Mouse (Mus musculus): ENCODE data around the gene Cib1. TPM values are rescaled to one million over a fixed set of nuclear protein-coding genes. Genes with fewer than 3 reads are reported as not detected.

The Cib1 gene
- polyA plus RNA-seq, 1 experiment from 2014 or later: 53.7 TPM

GRCm38 (mm10) chr7:80184551-80184950 is 48.1 kb downstream of the Cib1 start:
- no peaks in the 10 kb centered on the region for H3K9me3 ChIP-seq (replicated peaks; ENCODE audit: control insufficient read depth, low read length)
- no peak overlapping the region for H3K9ac ChIP-seq (replicated peaks; ENCODE audit: low read length)
- no peaks in the 10 kb centered on the region for H3K36me3 ChIP-seq (replicated peaks; ENCODE audit: control insufficient read depth, insufficient read depth, low read depth, low read length)
- DNase-seq (ENCODE audit: low spot score): no peak
- 79% methylated on average over 4 of the region's 4 CpGs for WGBS
- ATAC-seq (replicated peaks; ENCODE audit: insufficient number of reproducible peaks, low FRiP score, low TSS enrichment, low read depth): no peak
- H3K27me3 ChIP-seq (ENCODE audit: control insufficient read depth, insufficient read depth, low read length): no peaks in the 10 kb centered on the region
- H3K27ac ChIP-seq (replicated peaks; ENCODE audit: low read depth, low read length): no peak overlapping the region
- no peak overlapping the region for H3K4me2 ChIP-seq (ENCODE audit: low read depth, low read length)
- H3K4me1 ChIP-seq (ENCODE audit: control insufficient read depth, insufficient read depth, low read length): no peaks in the 10 kb centered on the region
- no peak overlapping the region for H3K4me3 ChIP-seq (ENCODE audit: low read depth, low read length)

DNA sequence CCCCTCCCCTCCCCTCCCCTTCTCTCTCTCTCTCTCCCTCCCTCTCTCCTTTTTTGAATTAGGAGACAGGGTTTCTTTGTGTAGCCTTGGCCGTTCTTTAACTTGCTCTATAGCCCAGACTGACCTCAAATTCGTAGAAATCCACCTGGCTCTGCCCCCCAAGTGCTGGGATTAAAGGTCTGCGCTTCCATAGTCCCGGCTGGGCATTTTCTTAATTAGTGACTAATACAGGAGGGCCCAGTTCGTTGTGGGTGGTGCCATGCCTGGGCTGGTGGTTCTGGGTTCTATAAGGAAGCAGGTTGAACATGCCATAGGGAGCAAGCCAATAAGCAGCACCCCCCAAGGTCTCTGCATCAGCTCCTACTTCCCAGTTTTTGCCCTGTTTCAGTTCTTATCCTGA is 48.6 kb downstream of the Cib1 start:
- Histone ChIP-seq H3K27me3 (ENCODE audit: control insufficient read depth, insufficient read depth, low read length) (no peaks in the 10 kb centered on the region), H3K4me1 (ENCODE audit: control insufficient read depth, insufficient read depth, low read length) (no peaks in the 10 kb centered on the region), H3K9me3 (replicated peaks; ENCODE audit: control insufficient read depth, low read length) (no peaks in the 10 kb centered on the region), H3K36me3 (replicated peaks; ENCODE audit: control insufficient read depth, insufficient read depth, low read depth, low read length) (no peaks in the 10 kb centered on the region), H3K4me2 (ENCODE audit: low read depth, low read length) (no peak overlapping the region), H3K9ac (replicated peaks; ENCODE audit: low read length) (no peak overlapping the region), H3K27ac (replicated peaks; ENCODE audit: low read depth, low read length) (no peak overlapping the region), H3K4me3 (ENCODE audit: low read depth, low read length) (no peak overlapping the region)
- DNase-seq (ENCODE audit: low spot score): no peak
- ATAC-seq (replicated peaks; ENCODE audit: insufficient number of reproducible peaks, low FRiP score, low TSS enrichment, low read depth): no peak
- WGBS: 49% methylated on average over 5 of the region's 5 CpGs

DNA sequence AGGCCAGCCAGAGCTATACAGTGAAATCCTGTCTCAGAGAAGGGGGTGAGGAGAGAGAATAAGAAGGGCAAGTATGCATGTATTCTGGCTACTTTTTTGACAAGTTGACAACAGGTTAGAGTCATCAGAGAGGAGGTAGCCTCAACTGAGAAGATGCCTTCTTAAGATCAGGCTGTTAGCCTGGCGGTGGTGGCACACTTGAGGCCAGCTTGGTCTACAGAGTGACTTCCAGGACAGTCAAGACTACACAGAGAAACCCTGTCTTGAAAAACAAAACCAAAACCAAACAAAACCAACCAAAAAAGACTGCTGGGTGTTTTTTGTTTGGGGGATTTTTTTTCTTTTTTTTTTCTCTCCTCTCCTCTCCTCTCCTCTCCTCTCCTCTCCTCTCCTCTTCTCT is 49.1 kb downstream of the Cib1 start:
- WGBS: 94% methylated on average over 1 of the region's 1 CpGs
- H3K27me3 ChIP-seq (ENCODE audit: control insufficient read depth, insufficient read depth, low read length): no peaks in the 10 kb centered on the region
- H3K4me3 ChIP-seq (ENCODE audit: low read depth, low read length): no peak overlapping the region
- no peaks in the 10 kb centered on the region for H3K4me1 ChIP-seq (ENCODE audit: control insufficient read depth, insufficient read depth, low read length)
- no peak overlapping the region for H3K27ac ChIP-seq (replicated peaks; ENCODE audit: low read depth, low read length)
- no peaks in the 10 kb centered on the region for H3K9me3 ChIP-seq (replicated peaks; ENCODE audit: control insufficient read depth, low read length)
- ATAC-seq (replicated peaks; ENCODE audit: insufficient number of reproducible peaks, low FRiP score, low TSS enrichment, low read depth) (no peak), DNase-seq (ENCODE audit: low spot score) (no peak)
- no peaks in the 10 kb centered on the region for H3K36me3 ChIP-seq (replicated peaks; ENCODE audit: control insufficient read depth, insufficient read depth, low read depth, low read length)
- no peak overlapping the region for H3K4me2 ChIP-seq (ENCODE audit: low read depth, low read length)
- no peak overlapping the region for H3K9ac ChIP-seq (replicated peaks; ENCODE audit: low read length)

DNA sequence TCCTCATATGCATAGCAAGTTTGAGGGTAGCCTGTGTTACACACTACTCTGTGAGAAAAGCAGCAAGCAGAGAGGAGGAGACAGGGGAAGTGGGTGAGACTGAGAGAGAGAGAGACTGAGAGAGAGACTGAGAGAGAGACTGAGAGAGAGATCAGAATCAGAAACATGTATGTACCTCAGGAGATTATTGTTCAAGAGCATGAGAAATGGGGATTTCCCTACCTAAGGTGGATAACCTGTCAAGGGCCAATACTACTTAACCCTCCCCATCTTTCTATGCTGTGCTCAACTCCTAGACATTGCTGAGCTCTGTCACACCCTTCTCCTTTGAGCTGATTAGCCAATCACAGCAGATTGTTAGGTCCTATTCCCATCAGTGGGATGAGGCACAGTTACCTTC is 50.5 kb downstream of the Cib1 start:
- H3K9ac ChIP-seq (replicated peaks; ENCODE audit: low read length): no peak overlapping the region
- H3K4me3 ChIP-seq (ENCODE audit: low read depth, low read length): no peak overlapping the region
- H3K9me3 ChIP-seq (replicated peaks; ENCODE audit: control insufficient read depth, low read length): no peaks in the 10 kb centered on the region
- no peak overlapping the region for H3K27ac ChIP-seq (replicated peaks; ENCODE audit: low read depth, low read length)
- H3K27me3 ChIP-seq (ENCODE audit: control insufficient read depth, insufficient read depth, low read length): no peaks in the 10 kb centered on the region
- H3K36me3 ChIP-seq (replicated peaks; ENCODE audit: control insufficient read depth, insufficient read depth, low read depth, low read length): no peaks in the 10 kb centered on the region
- DNase-seq (ENCODE audit: low spot score) (no peak), ATAC-seq (replicated peaks; ENCODE audit: insufficient number of reproducible peaks, low FRiP score, low TSS enrichment, low read depth) (no peak)
- no peaks in the 10 kb centered on the region for H3K4me1 ChIP-seq (ENCODE audit: control insufficient read depth, insufficient read depth, low read length)
- no peak overlapping the region for H3K4me2 ChIP-seq (ENCODE audit: low read depth, low read length)

DNA sequence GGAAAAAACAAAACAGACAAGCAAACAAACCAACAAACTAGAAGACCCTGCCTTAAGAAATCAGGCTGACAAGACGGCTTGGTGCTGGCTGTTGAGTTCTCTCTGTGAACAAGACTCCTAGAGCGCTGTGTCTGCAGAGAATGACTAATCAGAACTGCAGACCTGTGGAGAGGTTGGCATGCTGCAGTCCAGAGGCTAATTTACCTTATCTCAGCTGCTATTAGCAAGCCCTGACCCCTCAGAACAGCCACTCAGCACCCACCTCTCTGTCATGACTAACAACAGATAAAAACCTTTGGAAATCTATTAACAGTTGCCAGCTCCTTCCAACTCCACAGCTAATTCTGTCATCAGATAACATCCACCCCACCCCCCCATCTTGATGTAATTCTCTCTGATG is 51.5 kb downstream of the Cib1 start:
- Histone ChIP-seq H3K9me3 (replicated peaks; ENCODE audit: control insufficient read depth, low read length) (no peaks in the 10 kb centered on the region), H3K27me3 (ENCODE audit: control insufficient read depth, insufficient read depth, low read length) (no peaks in the 10 kb centered on the region), H3K27ac (replicated peaks; ENCODE audit: low read depth, low read length) (no peak overlapping the region), H3K4me1 (ENCODE audit: control insufficient read depth, insufficient read depth, low read length) (no peaks in the 10 kb centered on the region), H3K4me2 (ENCODE audit: low read depth, low read length) (no peak overlapping the region), H3K4me3 (ENCODE audit: low read depth, low read length) (no peak overlapping the region), H3K9ac (replicated peaks; ENCODE audit: low read length) (no peak overlapping the region), H3K36me3 (replicated peaks; ENCODE audit: control insufficient read depth, insufficient read depth, low read depth, low read length) (no peaks in the 10 kb centered on the region)
- ATAC-seq (replicated peaks; ENCODE audit: insufficient number of reproducible peaks, low FRiP score, low TSS enrichment, low read depth) (no peak), DNase-seq (ENCODE audit: low spot score) (no peak)
- WGBS: 79% methylated on average over 2 of the region's 2 CpGs

DNA sequence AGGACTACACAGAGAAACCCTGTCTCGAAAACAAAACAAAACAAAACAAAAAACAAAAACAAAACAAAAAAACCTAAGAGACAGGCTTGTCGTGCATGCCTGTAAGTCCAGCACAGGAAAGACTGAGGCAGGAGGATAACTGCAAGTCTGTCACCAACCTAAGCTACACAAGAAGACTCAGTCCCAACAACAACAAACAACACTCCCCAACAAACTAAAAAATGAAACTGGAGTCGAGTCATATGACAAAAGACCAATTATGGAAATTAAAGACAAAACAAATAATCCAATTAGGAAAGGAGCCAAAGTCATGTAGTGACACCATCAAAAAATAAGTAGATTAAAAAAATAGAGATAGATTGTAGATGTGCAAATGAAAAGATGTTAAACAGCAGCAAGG is 52.4 kb downstream of the Cib1 start:
- Histone ChIP-seq H3K4me1 (ENCODE audit: control insufficient read depth, insufficient read depth, low read length) (no peaks in the 10 kb centered on the region), H3K9me3 (replicated peaks; ENCODE audit: control insufficient read depth, low read length) (no peaks in the 10 kb centered on the region), H3K27me3 (ENCODE audit: control insufficient read depth, insufficient read depth, low read length) (no peaks in the 10 kb centered on the region), H3K4me2 (ENCODE audit: low read depth, low read length) (no peak overlapping the region), H3K36me3 (replicated peaks; ENCODE audit: control insufficient read depth, insufficient read depth, low read depth, low read length) (no peaks in the 10 kb centered on the region), H3K27ac (replicated peaks; ENCODE audit: low read depth, low read length) (no peak overlapping the region), H3K9ac (replicated peaks; ENCODE audit: low read length) (no peak overlapping the region), H3K4me3 (ENCODE audit: low read depth, low read length) (no peak overlapping the region)
- 75% methylated on average over 3 of the region's 3 CpGs for WGBS
- no peak for ATAC-seq (replicated peaks; ENCODE audit: insufficient number of reproducible peaks, low FRiP score, low TSS enrichment, low read depth)
- DNase-seq (ENCODE audit: low spot score): no peak

GRCm38 (mm10) chr7:80179790-80180189 is 52.8 kb downstream of the Cib1 start:
- no peak overlapping the region for H3K27ac ChIP-seq (replicated peaks; ENCODE audit: low read depth, low read length)
- H3K36me3 ChIP-seq (replicated peaks; ENCODE audit: control insufficient read depth, insufficient read depth, low read depth, low read length): no peaks in the 10 kb centered on the region
- no peaks in the 10 kb centered on the region for H3K27me3 ChIP-seq (ENCODE audit: control insufficient read depth, insufficient read depth, low read length)
- no peak overlapping the region for H3K9ac ChIP-seq (replicated peaks; ENCODE audit: low read length)
- no peaks in the 10 kb centered on the region for H3K4me1 ChIP-seq (ENCODE audit: control insufficient read depth, insufficient read depth, low read length)
- H3K9me3 ChIP-seq (replicated peaks; ENCODE audit: control insufficient read depth, low read length): no peaks in the 10 kb centered on the region
- ATAC-seq (replicated peaks; ENCODE audit: insufficient number of reproducible peaks, low FRiP score, low TSS enrichment, low read depth): no peak
- H3K4me3 ChIP-seq (ENCODE audit: low read depth, low read length): no peak overlapping the region
- 82% methylated on average over 6 of the region's 6 CpGs for WGBS
- H3K4me2 ChIP-seq (ENCODE audit: low read depth, low read length): no peak overlapping the region
- no peak for DNase-seq (ENCODE audit: low spot score)

DNA sequence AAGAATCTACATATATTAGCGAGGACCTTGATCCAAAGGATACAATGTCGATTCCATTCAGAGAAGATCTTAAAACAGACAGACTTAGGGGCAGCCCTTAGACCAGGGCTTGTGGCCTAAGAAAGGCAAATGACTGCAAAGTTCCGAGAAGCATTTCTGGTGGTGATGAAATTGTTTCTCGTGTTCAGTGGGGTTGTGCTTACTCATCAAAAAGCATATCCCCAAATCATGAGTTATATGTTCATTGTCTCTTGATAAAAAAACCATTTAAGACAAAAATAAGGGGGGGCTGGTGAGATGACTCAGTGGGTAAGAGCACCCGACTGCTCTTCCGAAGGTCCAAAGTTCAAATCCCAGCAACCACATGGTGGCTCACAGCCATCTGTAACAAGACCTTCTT is 53.3 kb downstream of the Cib1 start:
- H3K4me1 ChIP-seq (ENCODE audit: control insufficient read depth, insufficient read depth, low read length): no peaks in the 10 kb centered on the region
- DNase-seq (ENCODE audit: low spot score): no peak
- no peaks in the 10 kb centered on the region for H3K36me3 ChIP-seq (replicated peaks; ENCODE audit: control insufficient read depth, insufficient read depth, low read depth, low read length)
- no peak overlapping the region for H3K27ac ChIP-seq (replicated peaks; ENCODE audit: low read depth, low read length)
- H3K4me3 ChIP-seq (ENCODE audit: low read depth, low read length): no peak overlapping the region
- H3K4me2 ChIP-seq (ENCODE audit: low read depth, low read length): no peak overlapping the region
- H3K27me3 ChIP-seq (ENCODE audit: control insufficient read depth, insufficient read depth, low read length): no peaks in the 10 kb centered on the region
- H3K9me3 ChIP-seq (replicated peaks; ENCODE audit: control insufficient read depth, low read length): no peaks in the 10 kb centered on the region
- ATAC-seq (replicated peaks; ENCODE audit: insufficient number of reproducible peaks, low FRiP score, low TSS enrichment, low read depth): no peak
- WGBS: 88% methylated on average over 6 of the region's 6 CpGs
- H3K9ac ChIP-seq (replicated peaks; ENCODE audit: low read length): no peak overlapping the region

Measured in embryonic facial prominence, embryonic 11.5 days (tissue).